Mouse (Mus musculus): ENCODE results near the gene Gpx6.

Gpx6 gene

DNA sequence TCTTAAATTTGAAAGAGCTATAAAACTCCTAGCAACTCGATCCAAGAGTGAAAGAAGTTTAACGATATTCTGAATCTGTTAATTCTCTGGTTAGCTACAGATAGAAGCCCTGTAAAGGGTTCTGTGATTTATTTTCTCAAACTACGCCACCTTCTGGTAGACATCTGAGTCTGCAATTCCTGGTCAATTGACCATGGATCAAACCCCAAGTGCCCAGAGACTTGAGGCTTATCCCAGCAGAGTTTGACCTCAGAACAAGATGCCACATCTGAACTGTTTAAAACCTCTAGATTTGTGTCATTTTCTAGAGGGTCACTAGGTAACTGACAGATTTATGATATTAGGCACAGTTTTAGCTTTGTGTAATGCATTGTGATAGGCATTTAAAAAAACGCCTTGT is 14.3 kb downstream of the Gpx6 start:
- DNase-seq = no peak

GRCm38 (mm10) chr13:21326657-21327211 is 14.8 kb downstream of the Gpx6 start:
- DNase-seq = peak; percentile 86

- DNase-seq = peak; percentile 22
Observed at GRCm38 (mm10) chr13:21327424-21327823, 15.5 kb downstream of the Gpx6 start.

GRCm38 (mm10) chr13:21346610-21347009 is 34.7 kb downstream of the Gpx6 start, which contains the start of gene Olfr1367:
Gene Olfr1367, plus strand, starts transcription at chr13:21346910.
- DNase-seq = no peak

GRCm38 (mm10) chr13:21350593-21350992 is 38.7 kb downstream of the Gpx6 start:
- no peak for DNase-seq

GRCm38 (mm10) chr13:21362621-21363248 is 50.8 kb downstream of the Gpx6 start, which contains the start of gene Zscan12:
Gene Zscan12, plus strand, starts transcription at chr13:21362820.
- peak; percentile 92 for DNase-seq

DNA sequence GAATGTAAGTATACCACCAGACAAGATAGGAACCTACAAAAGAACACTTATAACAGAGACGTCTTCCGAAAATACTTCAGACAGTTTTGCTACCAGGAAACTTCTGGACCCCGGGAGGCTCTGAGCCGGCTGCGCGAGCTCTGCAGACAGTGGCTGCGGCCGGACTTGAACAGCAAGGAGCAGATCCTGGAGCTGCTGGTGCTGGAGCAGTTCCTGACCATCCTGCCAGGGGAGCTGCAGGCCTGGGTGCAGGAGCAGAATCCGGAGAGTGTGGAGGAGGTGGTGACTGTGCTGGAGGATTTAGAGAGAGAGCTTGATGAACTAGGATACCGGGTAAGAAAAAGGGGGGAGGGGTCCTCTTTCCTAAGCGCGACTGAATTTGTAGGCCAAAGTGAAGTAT is 51.8 kb downstream of the Gpx6 start:
- peak; percentile 9 for DNase-seq

- no peak for DNase-seq
Observed at GRCm38 (mm10) chr13:21366635-21367034, 54.7 kb downstream of the Gpx6 start.
